Mouse (Mus musculus) B cell, adult 2 months (primary cell): ENCODE data around the gene Skap1.
"Not testable (repeated sequence)": the region's sequence is repeated elsewhere in the genome, so short reads cannot be mapped to it uniquely, and the experiment has no call there.

Experiments used
- DNase-seq, 2 experiments: peaks; one replicate each; pipeline ENCODE4 v3.0.0; 2022

Skap1 gene

DNA sequence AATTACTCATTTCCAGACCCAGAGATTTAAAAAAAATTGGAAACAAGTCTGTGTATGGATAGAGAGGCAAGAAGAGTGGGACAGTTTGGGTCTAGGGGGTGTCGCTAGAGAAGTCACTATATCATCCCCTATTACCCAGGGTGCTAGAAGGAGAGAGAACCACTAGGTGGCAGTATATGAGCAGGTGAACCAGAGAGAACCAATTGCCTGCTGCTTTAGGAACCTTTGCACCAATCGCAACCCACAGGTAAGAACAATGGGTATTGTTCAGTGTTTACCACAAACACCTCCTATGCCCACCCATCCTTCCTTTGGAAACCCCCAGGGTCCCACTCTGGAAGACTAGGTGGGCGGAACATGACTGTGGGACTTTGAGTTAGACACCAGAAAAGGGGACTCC, 295.6 kb downstream of the Skap1 start:
- DNase-seq, result peak; percentile 72 to 78

DNA sequence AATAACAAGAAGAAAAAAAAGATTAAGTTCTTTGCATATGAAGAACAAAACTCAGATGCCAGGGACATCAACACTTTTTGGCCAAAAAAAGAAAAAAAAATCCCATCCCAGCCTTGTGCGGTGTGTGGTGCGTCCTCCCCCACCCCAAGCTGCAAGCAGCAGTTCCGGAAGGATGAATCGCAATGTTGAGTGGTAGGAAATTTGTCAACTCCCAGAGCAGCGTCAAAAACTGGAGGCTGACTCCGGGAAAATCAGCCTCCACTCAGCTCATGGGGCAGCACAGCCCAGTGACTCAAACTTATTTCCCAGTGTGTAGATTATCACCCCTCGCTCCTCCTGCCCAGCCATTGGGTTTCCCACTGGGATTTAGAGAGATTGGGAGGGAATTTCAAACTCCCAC, 297.6 kb downstream of the Skap1 start:
- no peak for DNase-seq

DNA sequence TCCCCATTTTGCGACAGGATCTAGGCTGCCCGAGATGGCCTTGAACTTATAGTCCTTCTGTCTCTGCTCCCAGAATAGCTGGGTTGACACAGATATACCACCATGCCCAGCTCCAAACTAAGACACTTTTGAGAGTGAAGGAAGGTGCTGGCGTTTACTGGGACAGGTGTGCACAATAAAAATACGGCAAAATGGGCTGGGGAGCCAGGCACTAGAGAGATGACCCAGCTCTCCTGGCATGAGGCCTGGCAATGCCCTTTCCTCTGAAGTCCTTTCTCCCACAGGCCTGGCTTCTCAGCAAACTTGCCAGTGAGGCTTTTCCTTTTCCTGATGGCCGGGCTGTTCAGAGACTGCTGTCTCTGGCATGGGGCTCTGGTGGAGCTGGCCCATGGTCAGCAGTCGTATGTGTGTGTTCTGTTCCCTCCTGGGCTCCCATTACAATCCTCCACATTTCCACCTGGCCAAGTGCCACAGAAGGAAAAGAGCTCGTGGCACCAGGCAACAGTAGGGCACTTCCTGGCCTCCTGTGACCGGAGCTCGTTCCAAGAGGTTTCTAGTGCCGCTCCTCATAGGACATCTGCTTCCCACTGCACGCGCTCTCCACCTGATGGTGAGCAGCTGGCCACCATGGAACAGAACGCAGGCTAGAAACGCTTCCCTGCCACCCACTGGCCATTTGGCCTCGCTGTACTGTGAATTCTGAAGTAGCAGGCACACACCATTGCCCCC, 298.5 kb downstream of the Skap1 start:
- DNase-seq, result no peak

DNA sequence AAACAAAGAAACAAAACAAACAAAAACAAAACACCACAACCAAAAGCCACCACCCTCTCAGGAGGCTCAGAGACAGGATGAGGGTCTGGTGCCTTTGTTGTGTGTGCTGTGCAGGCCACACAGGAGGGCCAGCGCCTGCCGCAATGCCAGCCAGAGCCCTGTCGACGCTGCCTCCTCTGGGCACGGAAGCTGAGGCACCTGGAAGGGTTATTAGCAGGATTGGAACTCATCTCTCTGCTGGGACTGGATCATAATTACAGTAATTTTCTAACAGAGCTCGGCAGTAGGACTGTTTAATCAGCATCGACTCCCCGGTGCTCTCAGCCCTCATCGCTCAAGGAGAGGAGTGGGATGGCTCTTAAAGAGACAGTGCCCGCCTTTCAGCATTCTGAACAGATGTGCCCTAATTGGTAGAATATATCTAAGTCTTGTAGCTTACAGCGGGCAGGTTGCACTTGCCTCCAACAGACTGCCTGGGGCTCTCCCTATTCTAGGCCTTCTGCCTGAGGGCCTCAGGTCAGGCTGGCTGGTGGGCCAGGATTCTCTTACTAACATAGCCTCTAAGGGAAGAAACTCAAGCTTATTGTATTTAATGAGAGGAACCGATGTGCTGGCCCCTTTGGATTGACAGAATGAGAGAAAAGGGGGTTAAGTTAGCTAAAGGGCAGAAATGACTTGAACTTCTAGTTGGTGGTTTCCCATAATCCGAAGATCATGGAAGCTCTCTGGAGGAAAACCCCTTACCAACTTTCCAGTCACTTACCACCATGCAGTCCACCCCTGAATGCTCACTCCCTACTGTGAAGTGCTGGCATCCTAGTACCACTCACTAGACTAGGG, 300.3 kb downstream of the Skap1 start:
- no peak for DNase-seq

DNA sequence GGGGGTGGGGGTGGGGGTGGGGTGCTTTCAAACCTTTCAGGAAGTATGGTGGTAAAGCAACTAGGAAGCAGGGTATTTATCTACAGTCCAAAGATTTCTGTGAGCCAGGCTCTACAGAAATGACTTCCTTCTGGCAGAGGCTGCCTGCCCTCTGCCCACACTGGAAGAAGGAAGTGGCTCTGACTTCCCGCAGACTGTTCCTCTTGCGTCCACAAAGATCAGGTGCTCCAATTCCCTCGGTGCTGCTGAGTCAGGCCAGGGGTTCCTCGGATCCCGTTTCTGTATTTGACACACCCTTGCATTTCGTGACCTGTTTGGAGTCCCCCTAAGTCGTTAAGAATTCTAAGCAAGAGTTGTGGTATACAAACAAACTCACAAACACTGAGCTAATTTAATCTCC, 301.3 kb downstream of the Skap1 start:
- DNase-seq, result peak; percentile 10 to 16

DNA sequence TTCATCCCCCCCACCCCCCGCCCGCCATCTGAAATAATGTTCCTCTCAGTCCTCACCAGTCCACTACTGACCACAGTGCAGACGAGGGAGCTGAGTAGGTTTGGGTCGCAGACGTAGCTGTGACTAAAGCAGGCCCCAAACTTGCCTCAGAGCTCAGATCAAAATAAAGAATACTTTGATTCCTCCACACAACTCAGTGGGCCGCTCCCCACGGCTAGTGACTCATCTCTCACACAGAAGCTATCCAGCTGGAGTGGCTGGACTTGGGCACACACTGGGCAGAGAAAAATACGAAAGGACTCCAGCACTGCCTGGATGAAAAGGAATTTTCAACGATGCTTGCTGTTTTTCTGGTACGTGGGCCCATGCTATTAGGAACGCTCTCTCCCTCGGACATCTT, 302.2 kb downstream of the Skap1 start:
- no peak for DNase-seq

DNA sequence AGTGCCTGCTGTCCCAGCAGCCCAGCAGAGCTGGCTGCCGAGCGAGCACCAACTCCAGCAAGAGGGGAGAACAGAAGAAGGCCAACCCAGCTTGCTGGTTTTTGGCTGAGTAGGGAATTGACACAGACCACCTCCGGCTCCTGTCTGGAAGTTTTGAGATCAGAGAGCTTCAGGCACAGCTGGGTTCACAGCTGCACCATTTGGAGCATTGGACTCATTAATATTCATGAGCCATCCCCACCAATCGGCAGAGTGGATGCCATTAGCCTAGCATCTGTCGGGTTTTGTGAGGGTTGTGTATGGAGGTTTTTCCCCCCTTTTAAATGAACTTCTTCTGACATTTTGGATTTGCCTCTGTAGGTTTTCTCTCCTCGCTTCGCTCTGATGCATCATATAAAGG, 302.7 kb downstream of the Skap1 start:
- DNase-seq, result no peak

DNA sequence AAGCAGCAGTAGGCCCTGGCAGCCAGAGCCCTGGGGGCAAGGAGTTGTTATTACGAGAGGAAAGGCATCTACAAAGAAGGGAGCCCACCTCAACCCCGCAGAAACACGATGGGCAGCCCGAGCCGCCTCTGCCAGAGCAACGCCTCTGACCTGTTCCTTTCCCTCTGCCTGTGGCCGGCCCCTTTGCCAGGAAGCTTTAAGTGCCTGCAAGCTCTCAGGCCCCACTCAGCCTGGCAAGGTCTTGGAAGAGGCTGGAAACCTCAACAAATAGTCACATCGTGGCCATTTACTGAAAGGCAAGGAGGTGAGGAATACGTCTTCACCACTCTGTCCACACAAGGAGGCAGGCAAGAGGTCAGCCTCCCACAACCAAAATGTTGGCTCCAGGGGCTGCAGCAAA, 303.8 kb downstream of the Skap1 start:
- DNase-seq, result no peak

DNA sequence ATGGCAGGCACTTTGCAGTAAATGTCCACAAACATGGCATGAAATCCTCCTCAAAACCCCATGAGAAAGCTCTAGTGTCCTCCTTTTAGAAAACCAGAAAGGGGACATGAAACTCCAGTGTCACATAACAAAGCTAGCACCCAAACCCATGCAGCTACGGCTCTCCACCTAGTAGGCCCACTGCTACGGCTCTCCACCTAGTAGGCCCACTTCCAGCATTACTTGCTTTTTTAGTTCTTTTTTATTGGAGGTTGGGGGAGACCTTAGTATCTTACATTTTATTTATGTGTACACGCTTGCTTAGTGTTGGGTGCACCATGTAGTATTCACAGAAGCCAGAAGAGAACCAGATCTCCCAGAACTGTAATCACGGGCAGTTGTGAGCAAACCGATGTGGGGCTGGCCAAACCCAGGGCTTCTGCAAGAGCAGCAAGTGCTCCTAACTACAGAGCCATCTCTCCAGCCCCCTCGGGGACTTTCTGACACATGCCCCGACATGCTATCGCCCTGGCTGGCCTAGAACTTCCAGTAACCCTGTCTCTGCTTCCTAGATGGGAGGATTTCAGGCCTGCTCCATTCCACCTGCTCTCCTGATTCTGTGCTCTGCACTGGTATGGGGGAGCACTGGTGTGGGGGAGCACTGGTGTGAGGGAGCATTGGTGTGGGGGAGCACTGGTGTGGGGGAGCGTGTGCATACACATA, 307.0 kb downstream of the Skap1 start:
- no peak for DNase-seq

DNA sequence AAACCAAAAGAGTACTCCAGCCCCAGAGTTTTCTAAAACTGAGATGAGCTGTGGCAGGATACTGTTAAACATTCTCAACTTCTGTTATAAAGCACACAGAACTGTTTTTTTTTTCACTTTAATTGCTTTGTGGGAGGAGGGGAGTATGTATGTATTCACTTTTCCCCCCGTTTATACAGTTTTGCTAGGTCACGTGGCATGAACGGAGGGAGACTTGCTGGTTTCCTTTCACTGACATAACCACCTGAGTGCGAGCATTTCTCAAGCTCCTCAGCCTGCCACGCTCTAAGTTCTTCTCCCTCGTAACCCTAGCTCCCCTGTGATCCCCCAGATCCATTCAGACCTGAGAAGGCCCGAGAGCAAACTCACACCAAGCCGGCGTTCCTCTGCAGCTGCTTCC, 308.0 kb downstream of the Skap1 start:
- DNase-seq, result no peak

DNA sequence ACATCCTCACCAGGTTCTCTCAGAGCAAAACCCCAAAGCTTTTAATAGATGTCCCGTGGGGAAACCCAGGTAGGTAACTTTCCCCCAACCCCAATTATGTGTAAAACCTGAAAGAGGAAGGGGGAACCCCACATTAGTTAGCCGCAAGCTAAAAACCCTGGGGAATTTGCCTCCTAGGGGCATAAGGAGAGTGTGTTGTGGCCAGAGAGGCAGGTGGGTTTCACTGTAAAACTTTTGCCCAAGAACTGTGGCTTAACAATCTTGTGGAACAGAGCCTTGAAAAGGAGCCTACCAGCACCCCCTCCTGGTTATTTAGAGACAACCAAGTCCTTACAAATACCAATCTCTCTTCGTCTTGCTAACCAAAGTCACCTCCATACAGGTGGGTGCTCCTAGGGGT, 310.1 kb downstream of the Skap1 start:
- DNase-seq, result peak; percentile 59 to 62

DNA sequence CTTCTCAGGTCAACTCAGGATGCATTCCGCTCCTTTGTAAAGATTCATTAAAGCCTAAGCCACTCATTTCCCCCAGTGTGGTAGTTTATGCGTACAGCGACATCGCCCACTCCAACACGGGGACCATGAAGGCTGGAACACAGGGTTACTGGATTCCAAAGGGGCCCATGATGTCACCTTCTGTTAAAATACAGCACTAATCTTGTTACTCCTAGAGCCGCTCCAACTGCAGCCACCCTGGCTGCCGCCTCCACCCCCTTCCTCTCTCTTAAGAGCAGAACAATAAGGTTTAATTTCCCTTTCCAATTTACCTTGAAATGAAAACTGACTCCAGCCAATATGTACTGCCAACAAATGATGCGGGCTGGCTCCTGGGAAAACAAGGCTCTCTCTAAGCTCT, 310.7 kb downstream of the Skap1 start:
- no peak for DNase-seq

DNA sequence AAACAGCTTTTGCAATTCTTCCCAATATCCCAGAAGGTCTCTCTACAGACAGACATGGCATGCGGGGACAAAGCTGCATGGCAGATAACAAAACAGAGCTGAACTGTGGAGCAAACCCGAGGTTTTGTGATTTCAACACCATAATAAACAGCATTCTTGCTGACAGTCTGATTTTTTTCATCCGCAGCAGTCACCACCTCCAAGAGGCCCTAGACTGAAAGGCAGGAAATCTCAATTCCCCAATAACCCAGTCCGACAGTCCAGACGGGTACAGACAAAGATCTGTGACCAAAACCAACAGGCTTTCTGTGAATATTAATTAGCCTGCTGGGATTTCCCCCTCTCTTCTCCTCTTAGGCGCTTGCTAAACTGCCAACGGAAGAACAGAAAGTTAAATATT, 311.3 kb downstream of the Skap1 start:
- DNase-seq, result no peak

DNA sequence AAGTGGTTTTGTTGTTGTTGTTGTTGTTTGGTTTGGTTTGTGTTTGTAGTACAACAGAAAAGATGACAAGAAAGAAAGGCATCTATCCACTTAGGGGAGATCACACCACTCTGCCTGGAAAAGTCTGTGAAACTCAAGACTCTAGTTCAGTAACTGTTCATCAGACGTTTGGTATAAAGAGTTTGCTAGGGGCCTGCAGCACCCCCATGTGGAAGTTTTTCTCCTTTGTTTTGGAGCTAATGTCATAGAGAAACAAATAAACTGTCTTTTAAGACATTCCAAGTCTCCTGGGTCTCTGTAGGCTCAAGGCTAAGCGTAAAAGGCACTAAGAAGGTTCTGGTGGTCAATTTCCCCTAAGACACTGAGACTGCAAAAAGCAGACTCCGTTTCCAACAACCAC, 311.7 kb downstream of the Skap1 start:
- DNase-seq, result peak; percentile 21 to 36

DNA sequence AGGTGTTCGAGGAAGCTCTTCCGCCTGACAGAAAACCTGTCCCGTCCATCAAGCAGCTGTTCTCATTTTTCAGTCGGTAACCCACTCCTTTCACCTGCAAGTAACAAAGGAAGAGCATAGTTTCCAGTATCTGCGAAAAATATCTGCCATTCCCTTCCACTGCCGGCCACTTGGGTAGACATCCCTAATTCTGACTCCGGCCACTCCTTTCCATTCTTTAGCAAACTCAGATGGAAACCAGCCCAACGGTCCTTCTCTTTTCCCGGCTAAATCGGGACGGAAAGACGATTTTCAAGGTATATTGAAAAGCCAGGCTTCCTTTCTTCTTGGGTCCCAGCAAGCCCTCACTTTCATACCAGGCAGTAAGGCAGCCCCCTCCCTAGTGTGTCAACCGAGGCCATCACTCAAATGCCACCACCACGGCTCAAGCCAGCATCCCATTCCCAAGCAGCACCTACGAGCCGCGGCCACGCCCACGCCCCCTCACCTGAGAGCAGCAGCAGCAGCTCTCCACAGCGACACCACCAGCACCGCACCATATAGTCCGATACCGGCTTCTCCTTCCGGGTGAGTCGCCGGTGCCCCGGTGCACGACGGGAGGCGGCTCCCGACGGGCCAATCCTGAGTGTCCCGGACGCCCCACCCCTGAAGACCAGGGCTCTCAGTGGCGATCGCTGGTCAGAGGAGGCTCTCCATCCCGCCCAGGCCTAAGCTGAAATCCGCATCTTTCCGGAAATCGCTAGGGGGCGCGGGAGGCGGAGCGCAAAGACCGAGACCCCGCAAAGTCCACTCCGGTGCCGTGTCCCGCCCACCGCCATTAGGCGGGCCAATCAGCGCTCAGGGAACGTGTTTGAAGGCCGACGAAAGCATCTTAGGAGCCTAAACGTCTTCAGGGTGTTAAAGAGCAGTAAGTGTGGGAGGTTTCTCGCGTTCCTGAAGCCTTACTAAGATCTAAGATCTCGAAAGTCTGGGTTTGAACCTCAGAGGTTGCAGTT, 312.9 kb downstream of the Skap1 start, which contains the start of gene Snx11:
Gene Snx11 (minus strand): TSS at position 592 of the 995 bp plus-strand sequence.
- peak; percentile 98 for DNase-seq

DNA sequence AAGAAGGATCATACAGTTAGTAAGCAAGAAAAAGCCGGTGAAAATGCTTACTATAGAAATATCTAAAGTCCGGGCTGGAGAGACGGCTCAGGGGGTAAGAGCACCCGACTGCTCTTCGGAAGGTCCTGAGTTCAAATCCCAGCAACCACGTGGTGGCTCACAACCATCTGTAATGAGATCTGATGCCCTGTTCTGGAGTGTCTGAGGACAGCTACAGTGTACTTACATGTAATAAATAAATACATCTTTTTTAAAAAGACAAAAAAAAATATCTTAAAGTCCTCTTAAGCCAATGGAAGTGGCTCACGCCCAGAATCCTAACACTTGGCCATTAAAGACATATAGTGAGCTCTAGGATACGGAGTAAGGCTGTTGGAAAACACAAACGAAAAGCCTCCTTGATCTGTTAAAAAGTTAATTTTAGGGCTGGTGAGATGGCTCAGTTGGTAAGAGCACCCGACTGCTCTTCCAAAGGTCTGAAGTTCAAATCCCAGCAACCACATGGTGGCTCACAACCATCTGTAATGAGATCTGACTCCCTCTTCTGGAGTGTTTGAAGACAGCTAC, 313.8 kb downstream of the Skap1 start:
- not testable (repeated sequence) for DNase-seq

DNA sequence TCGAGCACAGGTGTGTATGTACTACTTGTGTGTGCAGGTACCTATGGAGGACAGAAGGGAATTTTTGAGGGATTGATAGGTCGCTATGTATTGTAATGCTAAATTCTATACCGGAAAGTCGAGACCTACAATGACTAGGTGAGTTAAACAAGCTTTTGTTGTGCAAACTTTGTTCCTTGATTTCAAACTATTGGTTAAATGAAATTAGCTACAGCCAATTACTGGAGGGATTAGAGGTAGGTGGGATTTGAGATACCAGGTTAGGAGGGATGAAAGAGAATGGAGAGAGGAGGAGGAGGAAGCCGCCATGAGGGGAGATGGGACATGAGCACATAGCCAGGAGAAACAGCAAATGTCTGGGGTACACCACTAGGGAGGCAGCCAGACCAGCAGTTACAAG, 315.9 kb downstream of the Skap1 start:
- no peak for DNase-seq

DNA sequence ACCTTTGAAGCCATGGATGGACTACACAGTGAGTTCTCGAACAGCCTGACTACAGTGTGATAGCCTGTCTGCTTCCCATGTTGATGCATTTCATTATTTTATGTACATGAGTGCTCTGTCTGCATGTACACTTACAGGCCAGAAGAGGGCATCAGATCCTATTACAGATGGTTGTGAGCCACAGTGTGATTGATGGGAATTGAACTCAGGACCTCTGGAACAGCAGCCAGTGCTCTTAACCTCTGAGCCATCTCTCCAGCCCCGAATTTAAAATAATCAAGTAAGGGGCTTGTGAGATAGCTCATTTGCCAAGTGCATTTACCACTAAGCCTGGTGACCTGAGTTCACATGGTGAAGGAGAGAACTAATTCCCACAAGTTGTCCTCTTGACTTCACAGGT, 317.0 kb downstream of the Skap1 start:
- peak; percentile 10 to 24 for DNase-seq

DNA sequence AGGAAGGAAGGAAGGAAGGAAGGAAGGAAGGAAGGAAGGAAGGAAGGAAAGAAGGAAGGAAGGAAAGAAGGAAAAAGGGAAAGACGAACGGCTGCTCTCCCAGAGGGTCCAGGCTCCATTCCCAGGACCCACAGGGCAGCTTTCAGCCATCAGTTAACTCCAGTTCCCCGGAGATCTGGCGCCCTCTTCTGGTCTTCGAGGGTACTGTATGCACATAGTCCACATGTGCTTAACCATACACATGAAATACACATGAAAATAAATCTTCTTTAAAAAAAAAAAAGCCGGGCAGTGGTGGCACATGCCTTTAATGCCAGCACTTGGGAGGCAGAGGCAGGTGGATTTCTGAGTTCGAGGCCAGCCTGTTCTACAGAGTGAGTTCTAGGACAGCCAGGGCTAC, 320.5 kb downstream of the Skap1 start:
- peak; percentile 87 to 88 for DNase-seq

DNA sequence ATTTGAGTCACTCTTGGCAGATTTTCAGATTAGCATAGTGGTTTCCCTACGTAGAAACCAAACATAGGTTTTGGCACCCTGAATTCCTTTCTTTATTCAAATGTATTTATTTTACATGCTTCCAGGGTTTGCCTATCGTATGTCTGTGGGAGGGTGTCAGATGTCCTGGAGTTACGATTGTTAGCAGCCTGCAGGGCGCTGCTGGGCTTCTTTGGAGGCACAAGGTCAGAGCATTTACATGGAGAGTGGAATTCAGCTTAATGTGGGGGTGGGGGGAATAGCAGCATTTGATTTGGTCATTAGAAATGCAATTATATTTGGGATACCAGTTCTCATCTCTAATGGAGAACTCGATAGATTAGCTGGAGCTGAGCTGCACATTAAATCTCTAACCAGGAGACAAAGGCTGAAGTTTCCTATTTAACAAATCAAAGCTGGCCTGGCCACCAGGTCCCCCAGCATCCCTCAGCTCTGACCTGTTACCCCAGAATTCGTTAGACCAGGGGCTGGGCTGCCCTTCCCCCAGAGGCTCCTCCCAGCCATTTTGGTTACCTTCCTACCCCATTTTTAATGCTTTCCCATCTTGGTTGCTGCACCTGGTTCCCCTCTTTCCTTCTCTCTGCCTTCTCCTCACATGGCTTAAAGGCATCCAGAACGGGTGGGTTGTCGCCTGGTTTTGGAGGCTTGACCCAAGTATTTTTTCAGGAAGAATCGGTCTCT, 322.5 kb downstream of the Skap1 start:
- no peak for DNase-seq
